In genomic region chr5:112870729-112871128, GRCm38 (mm10) we compare ENCODE assay signal across 8 mouse cellular contexts. TPM values are rescaled to one million over a fixed set of nuclear protein-coding genes. Genes with fewer than 3 reads are reported as not detected.
A peak's percentile ranks its signal among the peaks of the same experiment; 100 is the strongest.
DNase-seq lines count a peak whose midpoint lies in the region; ATAC-seq and TF ChIP-seq lines count a peak whose summit lies in the region.

No protein-coding gene starts in this region.

- no peak for ATAC-seq in erythroid progenitor cell, adult 5-6 weeks (replicated peaks; ENCODE audit: low FRiP score, poor library complexity, severe bottlenecking)

- H3K4me3 ChIP-seq in gastrocnemius, adult 2 months, result no peak overlapping the region

- TF ChIP-seq CTCF in gastrocnemius, adult 2 months (IDR thresholded peaks at IDR 0.05), result peak; percentile 91

- intact Hi-C loops in gastrocnemius, adult 2 months (cut with DNase I), result loop anchor here (1.0 to 5.0 kb wide), 2 partner anchors 142 to 184 kb away; no protein-coding TSS in a partner anchor

- DNase-seq in B cell, adult 2 months, result peak; percentile 70 to 74
- DNase-seq in R1 (ENCODE audit: low read depth, low spot score), result peak; percentile 36
- peak; percentile 59 for DNase-seq in cerebellum, adult 9-11 months
- DNase-seq in gastrocnemius, adult 2 months, result peak; percentile 80
- DNase-seq in kidney, postnatal 25 days, result peak; percentile 66 to 86
- DNase-seq in lung, postnatal 14 days, result peak; percentile 86
- DNase-seq in right cerebral cortex, postnatal 14 days, result peak; percentile 87

- no peak overlapping the region for H3K27ac ChIP-seq in gastrocnemius, adult 2 months

RNA-seq across cellular contexts. Expression of gene Myo18b, which starts 25.4 kb away (rescaled TPM):
- 100 to 1,000 TPM; 319 to 413 TPM for total RNA-seq in gastrocnemius, adult 2 months (2021)
- total RNA-seq in erythroid progenitor cell, adult 5-6 weeks (2015; ENCODE audit: low replicate concordance), result 1.3 TPM in 1 of 2 replicates, not detected in the other
- 0.08 and 0.26 TPM in 2 replicates for total RNA-seq in erythroid progenitor cell, adult 5-6 weeks (2017; ENCODE audit: low replicate concordance)

Comparison
In these comparisons a context has a peak if more than half of its experiments do, and no peak if none do; other contexts are left out.
1. DNase-seq: peak in every context shown above with its lines; median percentile 87 in right cerebral cortex, postnatal 14 days; 86 in lung, postnatal 14 days; 80 in gastrocnemius, adult 2 months; 76 in kidney, postnatal 25 days; 72 in B cell, adult 2 months; 59 in cerebellum, adult 9-11 months; 36 in R1.
2. RNA of gene Myo18b, which starts 25.4 kb away (total RNA-seq): 319 to 413 TPM in gastrocnemius, adult 2 months; 0.08 to 1.3 TPM in erythroid progenitor cell, adult 5-6 weeks; every median in the first group is over 100 times any median in the second.